Mouse (Mus musculus) kidney, postnatal 0 days (tissue): Measurements from ENCODE around the gene Myof. TPM values are rescaled to one million over a fixed set of nuclear protein-coding genes. Genes with fewer than 3 reads are reported as not detected.

Source experiments
- ATAC-seq: fragments of 200-750 bp; cut with Nextera tagmentation; replicated peaks from 2 replicates; pipeline ENCODE4 v1.8.0; 2017; ENCODE audit warnings: low read depth, moderate number of reproducible peaks, moderate TSS enrichment, moderate library complexity; ENCODE audit not compliant: low FRiP score
- DNase-seq: peaks from one replicate; pipeline ENCODE4 v3.0.0-alpha.2; 2016; ENCODE audit warnings: low spot score
- H3K27ac ChIP-seq: fragments of 300-500 bp; sonication (generic); 2 replicates; pipeline ENCODE4 v1.5.1; 2014; ENCODE audit warnings: mild to moderate bottlenecking
- H3K27me3 ChIP-seq: fragments of 300-500 bp; sonication (generic); 2 replicates; pipeline ENCODE4 v1.6.1; 2014; ENCODE audit warnings: low read length, mixed read lengths; ENCODE audit not compliant: insufficient read depth
- H3K36me3 ChIP-seq: fragments of 300-500 bp; sonication (generic); 2 replicates; pipeline ENCODE4 v1.6.1; 2014; ENCODE audit warnings: low read length, mixed read lengths; ENCODE audit not compliant: insufficient read depth
- H3K4me1 ChIP-seq: fragments of 300-500 bp; sonication (generic); replicated peaks from 2 replicates; pipeline ENCODE4 v1.6.1; 2014; ENCODE audit warnings: antibody characterized with exemption, low read length, mixed read lengths; ENCODE audit not compliant: insufficient read depth
- H3K4me2 ChIP-seq: fragments of 300-500 bp; sonication (generic); 2 replicates; pipeline ENCODE4 v1.6.1; 2014; ENCODE audit warnings: mild to moderate bottlenecking, low read length, moderate library complexity, mixed read lengths
- H3K4me3 ChIP-seq: fragments of 300-500 bp; sonication (generic); replicated peaks from 2 replicates; pipeline ENCODE4 v1.5.1; 2014; ENCODE audit warnings: low read depth, low read length
- H3K9ac ChIP-seq: fragments of 300-500 bp; sonication (generic); 2 replicates; pipeline ENCODE4 v1.6.1; 2014; ENCODE audit warnings: low read depth, low read length
- H3K9me3 ChIP-seq: fragments of 300-500 bp; sonication (generic); replicated peaks from 2 replicates; pipeline ENCODE4 v1.6.1; 2016; ENCODE audit warnings: low read length, inconsistent platforms, mixed read lengths
- CTCF ChIP-seq: IDR thresholded peaks from 2 replicates; pipeline ENCODE4 v1.5.1; 2016; ENCODE audit warnings: antibody characterized with exemption, low read depth, mild to moderate bottlenecking, moderate library complexity
- WGBS: fragments of 180-500 bp; shearing (Covaris S2); extraction: QIAGEN DNeasy Blood & Tissue Kit; methylation state at CpG from one replicate; pipeline ENCODE4 v1.1.7; 2014; 5-methylcytosine and 5-hydroxymethylcytosine counted together
- polyA plus RNA-seq: library from polyadenylated mRNA; unstranded; fragments of >200 nt; fragmentation: Nextera tagmentation; extraction: Ambion mirVana; gene quantifications from 2 replicates; pipeline ENCODE4 v1.2.1, GENCODE M21; 2015

Myof gene
- polyA plus RNA-seq, 1 experiment from 2014 or later: 28.0 TPM

GRCm38 (mm10) chr19:38015180-38015872 is 28.1 kb downstream of the Myof start:
- WGBS: 10% methylated on average over 1 of the region's 1 CpGs
- H3K4me3 ChIP-seq: no peak overlapping the region
- no peak for TF ChIP-seq CTCF
- H3K36me3 ChIP-seq: no peaks in the 10 kb centered on the region
- peak overlapping the region; percentile 20; the same call in 1 of the 2 replicates for H3K27ac ChIP-seq
- H3K9ac ChIP-seq: no peak overlapping the region
- H3K27me3 ChIP-seq: no peaks in the 10 kb centered on the region
- H3K4me1 ChIP-seq: no peaks in the 10 kb centered on the region
- H3K9me3 ChIP-seq: no peaks in the 10 kb centered on the region
- DNase-seq (peak; percentile 58), ATAC-seq (peak; percentile 96)
- no peak overlapping the region for H3K4me2 ChIP-seq

- no peaks in the 10 kb centered on the region for H3K36me3 ChIP-seq
- DNase-seq (no peak), ATAC-seq (no peak)
- no peak overlapping the region for H3K4me3 ChIP-seq
- H3K9me3 ChIP-seq: no peaks in the 10 kb centered on the region
- H3K9ac ChIP-seq: no peak overlapping the region
- TF ChIP-seq CTCF: no peak
- H3K4me1 ChIP-seq: no peaks in the 10 kb centered on the region
- WGBS: 77% methylated on average over 5 of the region's 5 CpGs
- H3K27me3 ChIP-seq: no peaks in the 10 kb centered on the region
- no peak overlapping the region for H3K4me2 ChIP-seq
- H3K27ac ChIP-seq: no peak overlapping the region
These were observed 28.9 kb downstream of the Myof start for GRCm38 (mm10) chr19:38014443-38014842.

- WGBS: 62% methylated on average over 1 of the region's 1 CpGs
- ATAC-seq: no peak
- no peak overlapping the region for H3K9ac ChIP-seq
- H3K9me3 ChIP-seq: no peaks in the 10 kb centered on the region
- H3K4me1 ChIP-seq: no peaks in the 10 kb centered on the region
- TF ChIP-seq CTCF: no peak
- no peak overlapping the region for H3K27ac ChIP-seq
- H3K36me3 ChIP-seq: no peaks in the 10 kb centered on the region
- no peaks in the 10 kb centered on the region for H3K27me3 ChIP-seq
- no peak for DNase-seq
- H3K4me3 ChIP-seq: no peak overlapping the region
- no peak overlapping the region for H3K4me2 ChIP-seq
These were observed 32.0 kb downstream of the Myof start for GRCm38 (mm10) chr19:38011379-38011778.

GRCm38 (mm10) chr19:38004809-38005380 is 38.5 kb downstream of the Myof start:
- no peaks in the 10 kb centered on the region for H3K36me3 ChIP-seq
- no peak for ATAC-seq
- H3K27ac ChIP-seq: no peak overlapping the region
- no peaks in the 10 kb centered on the region for H3K27me3 ChIP-seq
- TF ChIP-seq CTCF: peak; percentile 17; the same call in 1 of the 2 replicates
- 76% methylated on average over 8 of the region's 8 CpGs for WGBS
- no peaks in the 10 kb centered on the region for H3K9me3 ChIP-seq
- H3K4me3 ChIP-seq: no peak overlapping the region
- DNase-seq: no peak
- H3K4me1 ChIP-seq: peaks cover 8% of the 10 kb centered on the region; the same call in 1 of the 2 replicates
- H3K9ac ChIP-seq: no peak overlapping the region
- H3K4me2 ChIP-seq: no peak overlapping the region

GRCm38 (mm10) chr19:38003671-38004521 is 39.5 kb downstream of the Myof start:
- peak overlapping the region; percentile 3; the same call in 1 of the 2 replicates for H3K27ac ChIP-seq

GRCm38 (mm10) chr19:38002816-38003215 is 40.6 kb downstream of the Myof start:
- ATAC-seq (no peak), DNase-seq (no peak)
- Histone ChIP-seq H3K27ac (no peak overlapping the region), H3K9me3 (no peaks in the 10 kb centered on the region), H3K4me2 (no peak overlapping the region), H3K4me1 (peaks cover 8% of the 10 kb centered on the region; the same call in 1 of the 2 replicates), H3K4me3 (no peak overlapping the region), H3K27me3 (no peaks in the 10 kb centered on the region), H3K9ac (no peak overlapping the region), H3K36me3 (no peaks in the 10 kb centered on the region)
- TF ChIP-seq CTCF: no peak
- 55% methylated on average over 4 of the region's 4 CpGs for WGBS

More at GRCm38 (mm10) chr19:38003671-38004521, 39.5 kb downstream of the Myof start:
- no peaks in the 10 kb centered on the region for H3K9me3 ChIP-seq
- no peak overlapping the region for H3K4me3 ChIP-seq
- H3K4me2 ChIP-seq: no peak overlapping the region
- H3K9ac ChIP-seq: no peak overlapping the region
- no peak for TF ChIP-seq CTCF
- ATAC-seq (no peak; the same call in 1 of the 2 replicates), DNase-seq (peak; percentile 40)
- 61% methylated on average over 24 of the region's 24 CpGs for WGBS
- peaks cover 8% of the 10 kb centered on the region; the same call in 1 of the 2 replicates for H3K4me1 ChIP-seq
- H3K27me3 ChIP-seq: no peaks in the 10 kb centered on the region
- H3K36me3 ChIP-seq: no peaks in the 10 kb centered on the region
